Mouse (Mus musculus) liver, adult 2 months (tissue): ENCODE results near the gene Ctdspl.

Experiments used
- CTCF ChIP-seq: fragments of 200-500 bp; IDR thresholded peaks from 2 replicates; pipeline ENCODE4 v1.5.1; 2011; ENCODE audit warnings: low read depth, low read length, control low read depth
- POLR2A ChIP-seq: fragments of 200-500 bp; IDR thresholded peaks from 2 replicates; pipeline ENCODE4 v1.6.1; 2011; ENCODE audit warnings: low read length, control low read depth; ENCODE audit not compliant: insufficient read depth; ENCODE audit errors: extremely low read depth

DNA sequence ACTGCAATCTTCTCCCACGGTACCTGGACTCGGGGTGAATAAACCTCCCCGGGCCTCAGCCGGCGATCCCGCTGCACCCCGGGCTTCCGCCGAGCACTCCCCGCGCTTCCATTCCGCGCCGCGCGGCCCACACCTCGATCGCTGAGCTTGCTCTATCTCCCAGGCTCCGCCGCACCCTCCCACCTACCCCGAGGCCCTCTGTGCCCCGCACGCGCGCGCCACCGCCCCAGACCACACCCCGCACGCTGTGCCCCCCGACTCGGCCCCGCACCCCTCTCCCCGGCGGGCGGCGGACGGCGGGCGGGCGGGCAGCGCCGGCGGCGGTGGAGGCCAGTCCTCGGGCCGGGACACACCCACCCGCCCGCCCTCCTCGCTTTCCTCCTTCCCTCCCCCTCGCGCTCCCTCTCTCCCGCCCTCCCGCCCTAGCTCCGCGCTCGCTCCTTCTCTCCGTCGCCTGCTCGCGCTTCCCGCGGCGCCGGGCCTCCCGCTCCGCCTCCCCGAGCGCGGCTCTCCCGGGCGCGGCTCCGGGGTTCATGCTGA, at the start of gene Ctdspl:
- no peak for TF ChIP-seq CTCF
- TF ChIP-seq POLR2A: 0 out of 2 replicates have a peak, but pooled peaks have one; percentile 4
